Mouse (Mus musculus): ENCODE measurements around the gene Baat.

GRCm38 (mm10) chr4:49540966-49541365 is 34.6 kb upstream of the Baat start:
- TF ChIP-seq CTCF (IDR thresholded peaks at IDR 0.05; ENCODE audit: low read depth, low read length) (no peak), GATA1 (IDR thresholded peaks at IDR 0.05; ENCODE audit: borderline replicate concordance, low read length) (no peak), POLR2AphosphoS5 (IDR thresholded peaks at IDR 0.05; ENCODE audit: insufficient replicate concordance, low read depth, low read length) (no peak), TAL1 (conservative IDR thresholded peaks at IDR 0.05; ENCODE audit: low read depth, low read length) (no peak)
